Mouse (Mus musculus): ENCODE results near the gene Knl1. TPM values are rescaled to one million over a fixed set of nuclear protein-coding genes. Genes with fewer than 3 reads are reported as not detected.

Gene Knl1
- 0.11 and 0.17 TPM in 2 replicates for polyA plus RNA-seq (2012; rRNA removed; ENCODE audit: low replicate concordance)

GRCm38 (mm10) chr2:119046649-119047611 lies at the start of gene Knl1:
Gene Knl1 (plus strand): TSS chr2:119047119.

GRCm38 (mm10) chr2:119028941-119029551 lies 17.9 kb upstream of the Knl1 start, which contains the start of gene Ccdc32:
Gene Ccdc32 (minus strand): TSS chr2:119029393.

GRCm38 (mm10) chr2:119034656-119035396 lies 12.1 kb upstream of the Knl1 start, which contains the start of gene Rpusd2:
Gene Rpusd2 (plus strand): TSS chr2:119034790.

GRCm38 (mm10) chr2:119112438-119113112 lies 65.7 kb downstream of the Knl1 start, which contains the start of gene Rad51:
Gene Rad51 (plus strand): TSS chr2:119112793.

Other genes starting within 250 kb of the Knl1 start
- 1.2 and 1.4 TPM in 2 replicates for gene Knstrn, start 233.1 kb upstream of the Knl1 start, polyA plus RNA-seq (2012; rRNA removed; ENCODE audit: low replicate concordance)
- 107 and 129 TPM in 2 replicates for gene Ivd, start 185.2 kb upstream of the Knl1 start, polyA plus RNA-seq (2012; rRNA removed; ENCODE audit: low replicate concordance)
- gene Bahd1, start 146.7 kb upstream of the Knl1 start, polyA plus RNA-seq (2012; rRNA removed; ENCODE audit: low replicate concordance) = 16.2 and 31.4 TPM in 2 replicates
- 17.1 and 21.6 TPM in 2 replicates for gene Chst14, start 120.6 kb upstream of the Knl1 start, polyA plus RNA-seq (2012; rRNA removed; ENCODE audit: low replicate concordance)
- gene Ccdc32, start 17.7 kb upstream of the Knl1 start, polyA plus RNA-seq (2012; rRNA removed; ENCODE audit: low replicate concordance) = 4.3 and 6.4 TPM in 2 replicates
- gene Rpusd2, start 12.3 kb upstream of the Knl1 start, polyA plus RNA-seq (2012; rRNA removed; ENCODE audit: low replicate concordance) = 4.6 and 4.8 TPM in 2 replicates
- 1.8 and 2.1 TPM in 2 replicates for gene Rad51, start 65.7 kb downstream of the Knl1 start, polyA plus RNA-seq (2012; rRNA removed; ENCODE audit: low replicate concordance)
- 23.3 and 29.3 TPM in 2 replicates for gene Rmdn3, start 109.9 kb downstream of the Knl1 start, polyA plus RNA-seq (2012; rRNA removed; ENCODE audit: low replicate concordance)
- 80.1 and 84.8 TPM in 2 replicates for gene Gchfr, start 120.7 kb downstream of the Knl1 start, polyA plus RNA-seq (2012; rRNA removed; ENCODE audit: low replicate concordance)
- 0.12 and 0.36 TPM in 2 replicates for gene Gm14137, start 127.4 kb downstream of the Knl1 start, polyA plus RNA-seq (2012; rRNA removed; ENCODE audit: low replicate concordance)
- gene Zfyve19, start 161.5 kb downstream of the Knl1 start, polyA plus RNA-seq (2012; rRNA removed; ENCODE audit: low replicate concordance) = 34.3 and 37.0 TPM in 2 replicates
- gene Dnajc17, start 161.7 kb downstream of the Knl1 start, polyA plus RNA-seq (2012; rRNA removed; ENCODE audit: low replicate concordance) = 1.9 TPM in 2 replicates
- gene Ppp1r14d, start 182.8 kb downstream of the Knl1 start, polyA plus RNA-seq (2012; rRNA removed; ENCODE audit: low replicate concordance) = 0.18 TPM in 1 of 2 replicates, not detected in the other
- 21.6 and 23.1 TPM in 2 replicates for gene Spint1, start 190.2 kb downstream of the Knl1 start, polyA plus RNA-seq (2012; rRNA removed; ENCODE audit: low replicate concordance)
- gene Rhov, start 224.2 kb downstream of the Knl1 start, polyA plus RNA-seq (2012; rRNA removed; ENCODE audit: low replicate concordance) = 3.0 and 5.0 TPM in 2 replicates
- 20.5 and 30.9 TPM in 2 replicates for gene Vps18, start 241.6 kb downstream of the Knl1 start, polyA plus RNA-seq (2012; rRNA removed; ENCODE audit: low replicate concordance)

All from mammary gland, adult 2 months (tissue).